Mouse (Mus musculus) heart, postnatal 0 days (tissue): ENCODE measurements around the gene Eci2.

Source experiments
- CTCF ChIP-seq: IDR thresholded peaks from 2 replicates; pipeline ENCODE4 v1.5.1; 2016; ENCODE audit warnings: antibody characterized with exemption, control low read depth, low read depth
- EP300 ChIP-seq: IDR thresholded peaks from 2 replicates; pipeline ENCODE4 v1.6.1; 2016; ENCODE audit warnings: antibody characterized with exemption, low read depth

DNA sequence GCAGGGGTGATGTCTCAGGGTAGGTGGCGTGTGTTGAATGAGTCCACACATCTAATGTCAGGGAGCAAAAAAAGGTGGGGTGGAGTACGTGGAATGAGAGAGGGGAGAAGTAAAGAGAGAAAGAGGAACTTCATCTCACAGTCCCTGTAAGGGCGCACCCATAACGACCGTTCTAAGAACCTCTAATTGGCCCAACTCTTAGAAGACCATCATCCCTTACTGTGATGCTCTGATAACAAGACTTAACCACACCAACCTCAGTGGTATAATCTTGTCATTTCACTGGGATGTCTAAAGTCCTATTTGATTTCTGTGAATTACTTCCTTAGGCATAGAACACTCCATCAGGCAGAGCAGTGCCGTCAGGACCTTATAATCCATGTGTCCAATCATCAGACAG lies 9.5 kb downstream of the Eci2 start:
- TF ChIP-seq CTCF, result no peak
- TF ChIP-seq EP300, result no peak
